Mouse (Mus musculus) ES-E14 (cell line): ENCODE measurements around the gene Foxp1.

ENCODE experiments used
- CHD2 ChIP-seq: IDR thresholded peaks from 2 replicates; pipeline ENCODE4 v1.6.1; 2014; ENCODE audit warnings: mild to moderate bottlenecking, low read depth, low read length, inconsistent platforms
- ZC3H11A ChIP-seq: IDR thresholded peaks from 2 replicates; pipeline ENCODE4 v1.6.1; 2012; ENCODE audit warnings: low read depth, mild to moderate bottlenecking, inconsistent platforms, low read length, borderline replicate concordance

DNA sequence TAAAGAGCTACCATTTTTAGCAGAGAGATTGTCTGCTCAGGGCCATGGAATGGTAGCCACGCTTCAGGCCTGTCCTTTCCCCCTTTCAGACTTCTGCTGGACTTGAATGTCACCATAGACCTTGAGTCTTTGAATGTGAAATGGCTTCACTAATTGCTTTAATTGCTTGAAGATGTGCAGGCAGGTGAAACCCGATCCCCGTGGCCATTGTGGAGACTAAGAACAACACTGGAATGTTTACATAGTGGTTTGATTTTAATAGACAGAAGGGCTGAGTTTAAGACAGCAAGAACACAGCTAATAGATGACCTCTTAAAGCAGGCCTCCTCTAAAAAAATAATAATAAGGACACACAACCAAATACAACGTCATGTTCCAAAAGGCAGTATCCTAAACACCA lies 422.7 kb downstream of the Foxp1 start:
- no peak for TF ChIP-seq ZC3H11A
- TF ChIP-seq CHD2, result no peak
